Mouse (Mus musculus) heart, embryonic 10.5 days (tissue): Measurements from ENCODE around the gene Ankrd35. TPM values are rescaled to one million over a fixed set of nuclear protein-coding genes. Genes with fewer than 3 reads are reported as not detected.
"Not testable (repeated sequence)": the region's sequence is repeated elsewhere in the genome, so short reads cannot be mapped to it uniquely, and the experiment has no call there.

ENCODE experiments used
- DNase-seq: peaks from one replicate; pipeline ENCODE4 v3.0.0-alpha.2; 2017; ENCODE audit warnings: low spot score
- H3K27ac ChIP-seq: fragments of 300-500 bp; sonication (generic); 2 replicates; pipeline ENCODE4 v1.5.1; 2016; ENCODE audit warnings: mild to moderate bottlenecking
- H3K27me3 ChIP-seq: fragments of 300-500 bp; sonication (generic); 2 replicates; pipeline ENCODE4 v1.6.1; 2016; ENCODE audit warnings: mild to moderate bottlenecking; ENCODE audit not compliant: poor library complexity, insufficient read depth, severe bottlenecking
- H3K36me3 ChIP-seq: fragments of 300-500 bp; sonication (generic); 2 replicates; pipeline ENCODE4 v1.6.1; 2016; ENCODE audit warnings: mild to moderate bottlenecking, moderate library complexity
- H3K4me1 ChIP-seq: fragments of 300-500 bp; sonication (generic); 2 replicates; pipeline ENCODE4 v1.6.1; 2016; ENCODE audit warnings: mild to moderate bottlenecking
- H3K4me3 ChIP-seq: fragments of 300-500 bp; sonication (generic); 2 replicates; pipeline ENCODE4 v1.5.1; 2016; ENCODE audit warnings: mild to moderate bottlenecking, moderate library complexity
- H3K9me3 ChIP-seq: fragments of 300-500 bp; sonication (generic); 2 replicates; pipeline ENCODE4 v1.6.1; 2016; ENCODE audit warnings: mild to moderate bottlenecking, moderate library complexity
- WGBS: fragments of 180-500 bp; shearing (Covaris S2); methylation state at CpG from one replicate; pipeline ENCODE4 v1.1.7; 2016; 5-methylcytosine and 5-hydroxymethylcytosine counted together
- polyA plus RNA-seq: library from polyadenylated mRNA; unstranded; fragments of >200 nt; fragmentation: Nextera tagmentation; extraction: Ambion mirVana; gene quantifications from 2 replicates; pipeline ENCODE4 v1.2.1, GENCODE M21; 2016

Ankrd35 gene
- polyA plus RNA-seq, 1 experiment from 2014 or later = 0.14 TPM

GRCm38 (mm10) chr3:96727828-96728633 is 58.1 kb downstream of the Ankrd35 start:
- no peaks in the 10 kb centered on the region for H3K27me3 ChIP-seq
- DNase-seq = no peak
- H3K4me3 ChIP-seq = peak overlapping the region; percentile 90
- H3K9me3 ChIP-seq = no peaks in the 10 kb centered on the region
- WGBS = under 1% methylated on average over 42 of the region's 42 CpGs
- peaks cover 14% of the 10 kb centered on the region for H3K36me3 ChIP-seq
- peaks cover 29% of the 10 kb centered on the region for H3K4me1 ChIP-seq
- H3K27ac ChIP-seq = peak overlapping the region; percentile 91

GRCm38 (mm10) chr3:96728634-96729402 is 58.9 kb downstream of the Ankrd35 start:
- Histone ChIP-seq H3K27me3 (no peaks in the 10 kb centered on the region), H3K4me1 (peaks cover 29% of the 10 kb centered on the region), H3K36me3 (peaks cover 6% of the 10 kb centered on the region), H3K9me3 (no peaks in the 10 kb centered on the region), H3K27ac (peak overlapping the region; percentile 91), H3K4me3 (peak overlapping the region; percentile 90)
- WGBS = 51% methylated on average over 7 of the region's 7 CpGs
- peak; percentile 55 for DNase-seq

GRCm38 (mm10) chr3:96729403-96729784 is 59.5 kb downstream of the Ankrd35 start:
- peaks cover 30% of the 10 kb centered on the region for H3K4me1 ChIP-seq
- no peak overlapping the region; the same call in 1 of the 2 replicates for H3K4me3 ChIP-seq
- H3K27me3 ChIP-seq = no peaks in the 10 kb centered on the region
- H3K9me3 ChIP-seq = no peaks in the 10 kb centered on the region
- 37% methylated on average over 3 of the region's 3 CpGs for WGBS
- no peak overlapping the region for H3K27ac ChIP-seq
- H3K36me3 ChIP-seq = peaks cover 5% of the 10 kb centered on the region; the same call in 1 of the 2 replicates
- DNase-seq = no peak

GRCm38 (mm10) chr3:96730785-96731184 is 60.9 kb downstream of the Ankrd35 start:
- Histone ChIP-seq H3K27me3 (no peaks in the 10 kb centered on the region), H3K4me3 (no peak overlapping the region), H3K36me3 (no peaks in the 10 kb centered on the region), H3K27ac (no peak overlapping the region), H3K4me1 (peaks cover 32% of the 10 kb centered on the region), H3K9me3 (no peaks in the 10 kb centered on the region)
- WGBS = 55% methylated on average over 5 of the region's 5 CpGs
- DNase-seq = no peak

GRCm38 (mm10) chr3:96733984-96734383 is 64.1 kb downstream of the Ankrd35 start:
- no peak for DNase-seq
- WGBS = 92% methylated on average over 1 of the region's 1 CpGs
- Histone ChIP-seq H3K27ac (no peak overlapping the region), H3K4me1 (peaks cover 37% of the 10 kb centered on the region), H3K27me3 (no peaks in the 10 kb centered on the region), H3K36me3 (no peaks in the 10 kb centered on the region), H3K4me3 (no peak overlapping the region), H3K9me3 (no peaks in the 10 kb centered on the region)

- H3K4me1 ChIP-seq = peaks cover 28% of the 10 kb centered on the region
- H3K4me3 ChIP-seq = no peak overlapping the region
- H3K36me3 ChIP-seq = no peaks in the 10 kb centered on the region
- 81% methylated on average over 2 of the region's 2 CpGs for WGBS
- H3K9me3 ChIP-seq = no peaks in the 10 kb centered on the region
- no peak for DNase-seq
- no peak overlapping the region for H3K27ac ChIP-seq
- H3K27me3 ChIP-seq = no peaks in the 10 kb centered on the region
Observed at GRCm38 (mm10) chr3:96735200-96735599, 65.3 kb downstream of the Ankrd35 start.

GRCm38 (mm10) chr3:96737013-96737740 is 67.2 kb downstream of the Ankrd35 start:
- no peak for DNase-seq
- Histone ChIP-seq H3K4me3 (no peak overlapping the region), H3K36me3 (no peaks in the 10 kb centered on the region), H3K4me1 (peaks cover 16% of the 10 kb centered on the region; the same call in 1 of the 2 replicates), H3K27me3 (no peaks in the 10 kb centered on the region), H3K27ac (no peak overlapping the region), H3K9me3 (no peaks in the 10 kb centered on the region)
- 42% methylated on average over 1 of the region's 1 CpGs for WGBS

GRCm38 (mm10) chr3:96737995-96738394 is 68.1 kb downstream of the Ankrd35 start:
- Histone ChIP-seq H3K9me3 (no peaks in the 10 kb centered on the region), H3K27ac (no peak overlapping the region), H3K36me3 (no peaks in the 10 kb centered on the region), H3K4me3 (no peak overlapping the region), H3K4me1 (peaks cover 18% of the 10 kb centered on the region; the same call in 1 of the 2 replicates), H3K27me3 (no peaks in the 10 kb centered on the region)
- DNase-seq = no peak
- WGBS = 89% methylated on average over 1 of the region's 1 CpGs

- not testable (repeated sequence) for DNase-seq, H3K27ac ChIP-seq, H3K27me3 ChIP-seq, H3K36me3 ChIP-seq, H3K4me3 ChIP-seq, H3K9me3 ChIP-seq
- H3K4me1 ChIP-seq = peaks cover 15% of the 10 kb centered on the region; the same call in 1 of the 2 replicates
Observed at GRCm38 (mm10) chr3:96740279-96740678, 70.3 kb downstream of the Ankrd35 start.

Other genes with a start within 250 kb of the Ankrd35 start
- gene BC107364, start 217.8 kb upstream of the Ankrd35 start, polyA plus RNA-seq = 0.49 TPM in 1 of 2 replicates, not detected in the other
- gene Hfe2, start 145.0 kb upstream of the Ankrd35 start, polyA plus RNA-seq = 5.5 and 8.9 TPM in 2 replicates
- 59.9 and 75.5 TPM in 2 replicates for gene Txnip, start 112.2 kb upstream of the Ankrd35 start, polyA plus RNA-seq
- gene Gm16253, start 93.1 kb upstream of the Ankrd35 start, polyA plus RNA-seq = 0.88 and 2.8 TPM in 2 replicates
- gene Polr3gl, start 76.0 kb upstream of the Ankrd35 start, polyA plus RNA-seq = 37.1 and 37.2 TPM in 2 replicates
- 6.8 and 10.4 TPM in 2 replicates for gene Ankrd34a, start 73.5 kb upstream of the Ankrd35 start, polyA plus RNA-seq
- 4.7 and 4.8 TPM in 2 replicates for gene Lix1l, start 69.0 kb upstream of the Ankrd35 start, polyA plus RNA-seq
- gene Rbm8a, start 40.2 kb upstream of the Ankrd35 start, polyA plus RNA-seq = 112 and 150 TPM in 2 replicates
- 37.1 and 39.0 TPM in 2 replicates for gene Pex11b, start 34.8 kb upstream of the Ankrd35 start, polyA plus RNA-seq
- gene Gm42957, start 34.7 kb upstream of the Ankrd35 start, polyA plus RNA-seq = 0.10 and 0.26 TPM in 2 replicates
- gene Itga10, start 24.5 kb upstream of the Ankrd35 start, polyA plus RNA-seq = 0.74 and 0.84 TPM in 2 replicates
- gene Pias3, start 26.3 kb downstream of the Ankrd35 start, polyA plus RNA-seq = 41.8 and 43.4 TPM in 2 replicates
- gene Nudt17, start 38.4 kb downstream of the Ankrd35 start, polyA plus RNA-seq = 7.1 and 8.5 TPM in 2 replicates
- gene Polr3c, start 57.5 kb downstream of the Ankrd35 start, polyA plus RNA-seq = 37.7 and 41.0 TPM in 2 replicates
- 47.9 and 59.6 TPM in 2 replicates for gene Rnf115, start 57.5 kb downstream of the Ankrd35 start, polyA plus RNA-seq
- gene Pdzk1, start 159.2 kb downstream of the Ankrd35 start, polyA plus RNA-seq = 0.98 TPM in 1 of 2 replicates, not detected in the other
- gene Cd160, start 159.2 kb downstream of the Ankrd35 start, polyA plus RNA-seq = 0.06 TPM in 1 of 2 replicates, not detected in the other
- 57.3 and 133 TPM in 2 replicates for gene Gja5, start 234.6 kb downstream of the Ankrd35 start, polyA plus RNA-seq
- gene Gpr89, start 235.2 kb downstream of the Ankrd35 start, polyA plus RNA-seq = 31.7 and 37.8 TPM in 2 replicates